ENCODE assay signal across 15 mouse cellular contexts in genomic region chr1:190457541-190458061, GRCm38 (mm10).
DNase-seq lines count a peak whose midpoint lies in the region; ATAC-seq and TF ChIP-seq lines count a peak whose summit lies in the region.
"Had no signal": no experiment of that assay in that cellular context is flagged by ENCODE, and none has a peak within 500 bp of the region (broad histone marks: within the 10 kb centered on the region; RNA-seq: fewer than 3 reads in every experiment).

No protein-coding gene starts in this region.

- no peak overlapping the region for H3K4me2 ChIP-seq in intestine, embryonic 15.5 days (replicated peaks)
- H3K4me2 ChIP-seq in intestine, postnatal 0 days (replicated peaks; ENCODE audit: low read depth) = no peak overlapping the region
- no peak overlapping the region for H3K4me2 ChIP-seq in hindbrain, embryonic 11.5 days (replicated peaks; ENCODE audit: low read depth, low read length)
- no peak overlapping the region for H3K4me2 ChIP-seq in hindbrain, embryonic 15.5 days
- no peak overlapping the region for H3K4me2 ChIP-seq in midbrain, embryonic 15.5 days

- 40% methylated on average over 12 of the region's 12 CpGs for WGBS in intestine, embryonic 15.5 days
- WGBS in intestine, postnatal 0 days = 59% methylated on average over 12 of the region's 12 CpGs
- 42% methylated on average over 12 of the region's 12 CpGs for WGBS in hindbrain, embryonic 11.5 days
- 15% methylated on average over 12 of the region's 12 CpGs for WGBS in hindbrain, embryonic 15.5 days
- WGBS in midbrain, embryonic 15.5 days = 30% methylated on average over 12 of the region's 12 CpGs
- WGBS in limb, embryonic 10.5 days = 82% methylated on average over 12 of the region's 12 CpGs

- peak; percentile 61; the same call in 1 of the 2 replicates for ATAC-seq in intestine, embryonic 15.5 days
- no peak for ATAC-seq in intestine, postnatal 0 days
- peak; percentile 63 for ATAC-seq in hindbrain, embryonic 11.5 days (ENCODE audit: low FRiP score)
- peak; percentile 85; the same call in 1 of the 2 replicates for ATAC-seq in hindbrain, embryonic 15.5 days (ENCODE audit: low FRiP score, low read depth)
- peak; percentile 50; the same call in 1 of the 2 replicates for ATAC-seq in midbrain, embryonic 15.5 days (replicated peaks)
- ATAC-seq in megakaryocyte-erythroid progenitor cell, adult 5-6 weeks (replicated peaks; ENCODE audit: low FRiP score, low TSS enrichment, poor library complexity, severe bottlenecking) = no peak
- no peak for ATAC-seq in megakaryocyte, adult 5-6 weeks (ENCODE audit: poor library complexity, severe bottlenecking)

- H3K9me3 ChIP-seq in intestine, embryonic 15.5 days = no peaks in the 10 kb centered on the region
- no peaks in the 10 kb centered on the region for H3K9me3 ChIP-seq in intestine, postnatal 0 days (ENCODE audit: control insufficient read depth)
- no peaks in the 10 kb centered on the region for H3K9me3 ChIP-seq in hindbrain, embryonic 11.5 days (ENCODE audit: control insufficient read depth, low read length)
- no peaks in the 10 kb centered on the region for H3K9me3 ChIP-seq in hindbrain, embryonic 15.5 days
- H3K9me3 ChIP-seq in midbrain, embryonic 15.5 days = no peaks in the 10 kb centered on the region
- H3K9me3 ChIP-seq in limb, embryonic 10.5 days (replicated peaks) = no peaks in the 10 kb centered on the region

- no peak for TF ChIP-seq CTCF in intestine, postnatal 0 days (IDR thresholded peaks at IDR 0.05; ENCODE audit: low read depth)

- no peaks in the 10 kb centered on the region for H3K27me3 ChIP-seq in intestine, embryonic 15.5 days (replicated peaks)
- H3K27me3 ChIP-seq in intestine, postnatal 0 days (replicated peaks; ENCODE audit: control insufficient read depth, insufficient read depth, low read length) = no peaks in the 10 kb centered on the region
- H3K27me3 ChIP-seq in hindbrain, embryonic 11.5 days (ENCODE audit: control insufficient read depth, insufficient read depth, low read length) = no peaks in the 10 kb centered on the region
- no peaks in the 10 kb centered on the region for H3K27me3 ChIP-seq in hindbrain, embryonic 15.5 days
- H3K27me3 ChIP-seq in midbrain, embryonic 15.5 days (replicated peaks) = 0 out of 2 replicates have a peak, but pooled peaks cover 2% of the 10 kb centered on the region
- H3K27me3 ChIP-seq in limb, embryonic 10.5 days (ENCODE audit: low read depth, poor library complexity, severe bottlenecking) = no peaks in the 10 kb centered on the region

- H3K4me1 ChIP-seq in intestine, embryonic 15.5 days (replicated peaks) = no peaks in the 10 kb centered on the region
- H3K4me1 ChIP-seq in intestine, postnatal 0 days (replicated peaks; ENCODE audit: control insufficient read depth, insufficient read depth, low read length) = no peaks in the 10 kb centered on the region
- 0 out of 2 replicates have a peak, but pooled peaks cover 2% of the 10 kb centered on the region for H3K4me1 ChIP-seq in hindbrain, embryonic 11.5 days (replicated peaks; ENCODE audit: control insufficient read depth, insufficient read depth, low read length)
- peaks cover 12% of the 10 kb centered on the region for H3K4me1 ChIP-seq in hindbrain, embryonic 15.5 days (replicated peaks)
- peaks cover 11% of the 10 kb centered on the region for H3K4me1 ChIP-seq in midbrain, embryonic 15.5 days
- H3K4me1 ChIP-seq in limb, embryonic 10.5 days = no peaks in the 10 kb centered on the region

- H3K27ac ChIP-seq in intestine, embryonic 15.5 days = no peak overlapping the region
- no peak overlapping the region for H3K27ac ChIP-seq in intestine, postnatal 0 days (ENCODE audit: low read depth, low read length)
- H3K27ac ChIP-seq in hindbrain, embryonic 11.5 days (ENCODE audit: low read depth, low read length) = no peak overlapping the region
- H3K27ac ChIP-seq in hindbrain, embryonic 15.5 days (replicated peaks) = peak overlapping the region; percentile 27
- peak overlapping the region; percentile 39; the same call in 1 of the 2 replicates for H3K27ac ChIP-seq in midbrain, embryonic 15.5 days
- H3K27ac ChIP-seq in limb, embryonic 10.5 days = no peak overlapping the region
- H3K27ac ChIP-seq: liver, embryonic 14.5 days; macrophage had no signal

- H3K4me3 ChIP-seq in intestine, embryonic 15.5 days (replicated peaks) = no peak overlapping the region
- H3K4me3 ChIP-seq in intestine, postnatal 0 days (ENCODE audit: low read depth, low read length) = no peak overlapping the region
- no peak overlapping the region for H3K4me3 ChIP-seq in hindbrain, embryonic 11.5 days (ENCODE audit: low read depth, low read length)
- H3K4me3 ChIP-seq in hindbrain, embryonic 15.5 days = no peak overlapping the region
- H3K4me3 ChIP-seq in midbrain, embryonic 15.5 days = no peak overlapping the region
- H3K4me3 ChIP-seq in limb, embryonic 10.5 days = no peak overlapping the region
- H3K4me3 ChIP-seq: erythroblast, embryonic 14.5 days had no signal

- no peak overlapping the region for H3K9ac ChIP-seq in intestine, embryonic 15.5 days
- H3K9ac ChIP-seq in intestine, postnatal 0 days (ENCODE audit: low read depth, low read length) = no peak overlapping the region
- H3K9ac ChIP-seq in hindbrain, embryonic 11.5 days (ENCODE audit: low read depth, low read length) = 0 out of 2 replicates have a peak overlapping the region, but pooled peaks have one; percentile 19
- H3K9ac ChIP-seq in hindbrain, embryonic 15.5 days = no peak overlapping the region
- H3K9ac ChIP-seq in midbrain, embryonic 15.5 days = no peak overlapping the region
- H3K9ac ChIP-seq: liver, embryonic 14.5 days had no signal

- H3K36me3 ChIP-seq in intestine, embryonic 15.5 days = no peaks in the 10 kb centered on the region
- no peaks in the 10 kb centered on the region for H3K36me3 ChIP-seq in intestine, postnatal 0 days (ENCODE audit: control insufficient read depth, insufficient read depth)
- no peaks in the 10 kb centered on the region for H3K36me3 ChIP-seq in hindbrain, embryonic 11.5 days (ENCODE audit: control insufficient read depth, insufficient read depth, low read length)
- no peaks in the 10 kb centered on the region for H3K36me3 ChIP-seq in hindbrain, embryonic 15.5 days
- H3K36me3 ChIP-seq in midbrain, embryonic 15.5 days (replicated peaks) = no peaks in the 10 kb centered on the region
- no peaks in the 10 kb centered on the region for H3K36me3 ChIP-seq in limb, embryonic 10.5 days
- H3K36me3 ChIP-seq: G1E had no signal

- peak; percentile 20 for DNase-seq in hindbrain, embryonic 11.5 days (ENCODE audit: low spot score)
- no peak for DNase-seq in limb, embryonic 10.5 days (ENCODE audit: low spot score)
- DNase-seq: adrenal gland, adult 8-10 months; cerebellum, adult 9-10 months; thymus, postnatal 36 days had no signal

Comparison
In these comparisons a context has a peak if more than half of its experiments do, and no peak if none do; other contexts are left out.
1. ATAC-seq: peak in intestine, embryonic 15.5 days (single experiment), hindbrain, embryonic 11.5 days (single experiment), hindbrain, embryonic 15.5 days (single experiment) and midbrain, embryonic 15.5 days (single experiment); none in intestine, postnatal 0 days (single experiment), megakaryocyte-erythroid progenitor cell, adult 5-6 weeks (single experiment) and megakaryocyte, adult 5-6 weeks (single experiment).
2. H3K27ac ChIP-seq: peak in hindbrain, embryonic 15.5 days (single experiment) and midbrain, embryonic 15.5 days (single experiment); none in intestine, embryonic 15.5 days (single experiment), intestine, postnatal 0 days (single experiment), hindbrain, embryonic 11.5 days (single experiment) and limb, embryonic 10.5 days (single experiment).